Mouse (Mus musculus): ENCODE data around the gene Prtn3. TPM values are rescaled to one million over a fixed set of nuclear protein-coding genes. Genes with fewer than 3 reads are reported as not detected.

The Prtn3 gene
- total and polyA plus RNA-seq, 3 experiments: 0.55 to 1.2 (median 0.84) TPM

DNA sequence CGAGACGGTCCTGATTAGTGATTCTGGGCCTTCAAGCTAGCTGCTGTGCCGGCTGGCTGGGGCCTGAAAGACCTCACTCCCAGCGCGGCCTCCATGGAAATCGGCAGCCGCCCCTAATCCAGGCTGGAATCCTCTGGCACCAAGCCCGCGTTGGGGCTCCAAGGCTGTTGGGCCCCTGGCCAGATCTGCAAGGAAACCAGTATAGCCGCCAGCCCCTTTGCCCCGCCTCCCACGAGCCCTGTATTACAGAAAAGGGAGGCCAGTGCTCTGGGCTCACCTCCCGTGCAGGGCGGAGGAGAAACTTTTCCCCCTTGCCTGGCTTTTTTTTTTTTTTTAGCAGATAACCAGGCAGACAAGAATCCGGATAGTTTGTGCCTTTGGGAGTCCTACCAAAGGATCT, 20.9 kb upstream of the Prtn3 start:
- Histone ChIP-seq H3K4me1 (ENCODE audit: control insufficient read depth, insufficient read depth, low read length) (peaks cover 42% of the 10 kb centered on the region), H3K9ac (ENCODE audit: low read depth, low read length) (peak overlapping the region; percentile 53), H3K4me3 (peak overlapping the region; percentile 56), H3K36me3 (ENCODE audit: control insufficient read depth, insufficient read depth, low read length) (peaks cover 8% of the 10 kb centered on the region; the same call in 1 of the 2 replicates), H3K79me2 (replicated peaks; ENCODE audit: control insufficient read depth, insufficient read depth, low read length) (peaks cover 3% of the 10 kb centered on the region), H3K27ac (peak overlapping the region; percentile 97), H3K27me3 (ENCODE audit: control insufficient read depth, insufficient read depth, low read length) (no peaks in the 10 kb centered on the region)
- intact Hi-C loops (cut with DNase I): loop anchor here (5.0 kb wide), 2 partner anchors 184 to 314 kb away; partner anchors contain the start of genes Cirbp and Polr2e
- WGBS: 2% methylated on average over 15 of the region's 15 CpGs
- TF ChIP-seq CTCF (IDR thresholded peaks at IDR 0.05): no peak
- TF ChIP-seq EP300 (IDR thresholded peaks at IDR 0.05; ENCODE audit: insufficient read depth, low read depth, low read length): 0 out of 2 replicates have a peak, but pooled peaks have one; percentile 9
- peak; percentile 19; the same call in 1 of the 2 replicates for TF ChIP-seq POLR2A (IDR thresholded peaks at IDR 0.05; ENCODE audit: insufficient read depth, low read depth, low read length)
- DNase-seq: peak; percentile 96

GRCm38 (mm10) chr10:79853860-79854795, 20.1 kb upstream of the Prtn3 start, which contains the start of gene Ptbp1:
Gene Ptbp1, plus strand, starts transcription at chr10:79854427.
- WGBS: under 1% methylated on average over 72 of the region's 75 CpGs
- peak within 1 kb of the TSS; percentile 97 for H3K4me3 ChIP-seq
- peak within 1 kb of the TSS; percentile 99 for H3K27ac ChIP-seq
- H3K79me2 ChIP-seq (replicated peaks; ENCODE audit: control insufficient read depth, insufficient read depth, low read length): peaks cover 3% of the 10 kb centered on the region
- no peaks in the 10 kb centered on the region for H3K27me3 ChIP-seq (ENCODE audit: control insufficient read depth, insufficient read depth, low read length)
- H3K4me1 ChIP-seq (ENCODE audit: control insufficient read depth, insufficient read depth, low read length): peaks cover 47% of the 10 kb centered on the region
- peak; percentile 97 to 99 for DNase-seq
- TF ChIP-seq POLR2A (IDR thresholded peaks at IDR 0.05; ENCODE audit: insufficient read depth, low read depth, low read length) (peak; percentile 91), CTCF (IDR thresholded peaks at IDR 0.05) (no peak), EP300 (IDR thresholded peaks at IDR 0.05; ENCODE audit: insufficient read depth, low read depth, low read length) (peak; percentile 84)
- peaks cover 8% of the 10 kb centered on the region; the same call in 1 of the 2 replicates for H3K36me3 ChIP-seq (ENCODE audit: control insufficient read depth, insufficient read depth, low read length)
- peak within 1 kb of the TSS; percentile 85 for H3K9ac ChIP-seq (ENCODE audit: low read depth, low read length)
- intact Hi-C loops (cut with DNase I): loop anchor here (5.0 kb wide), 2 partner anchors 183 to 313 kb away; partner anchors contain the start of genes Cirbp and Polr2e

DNA sequence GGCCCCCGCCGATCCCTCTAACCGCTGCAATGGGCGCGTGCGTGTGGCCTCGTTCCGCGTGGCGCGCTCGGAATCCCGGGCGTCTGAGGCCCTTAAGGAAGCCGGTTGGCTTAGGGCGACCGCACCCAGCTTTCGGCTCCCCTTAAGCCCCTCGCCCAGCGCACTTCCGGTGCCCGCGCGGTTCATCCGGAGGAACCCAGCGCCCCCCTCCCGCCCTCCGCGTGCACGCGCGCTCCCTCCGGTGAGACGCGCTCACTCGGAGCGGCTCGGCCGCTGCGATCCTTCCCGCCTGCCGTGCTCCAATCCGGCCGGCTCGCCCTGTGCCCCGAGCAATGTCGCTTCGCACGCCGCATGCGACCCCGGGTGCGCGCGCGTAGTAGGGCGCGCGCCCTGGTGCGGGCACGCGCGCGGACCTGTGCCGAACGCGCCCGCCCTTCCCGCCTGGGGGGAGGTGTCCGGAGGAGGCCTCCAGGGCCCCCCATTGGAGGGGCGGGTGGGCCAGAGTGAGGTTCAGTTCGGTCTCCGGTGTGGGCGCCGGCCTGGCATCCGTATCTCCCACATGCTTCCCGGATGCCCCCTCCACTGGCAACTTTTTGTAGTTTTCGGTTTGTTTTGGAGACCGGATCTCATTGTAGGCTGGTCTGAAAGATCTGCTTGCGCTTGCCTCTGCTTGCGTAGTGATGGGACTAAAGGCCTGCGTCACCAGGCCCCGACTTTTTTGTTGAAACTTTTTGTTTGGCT, 19.3 kb upstream of the Prtn3 start:
- peak overlapping the region; percentile 97 for H3K4me3 ChIP-seq
- peaks cover 3% of the 10 kb centered on the region for H3K79me2 ChIP-seq (replicated peaks; ENCODE audit: control insufficient read depth, insufficient read depth, low read length)
- DNase-seq: peak in 1 of 2 experiments; percentile 83
- H3K27ac ChIP-seq: peak overlapping the region; percentile 99
- no peaks in the 10 kb centered on the region for H3K27me3 ChIP-seq (ENCODE audit: control insufficient read depth, insufficient read depth, low read length)
- intact Hi-C loops (cut with DNase I): loop anchor here (5.0 kb wide), 2 partner anchors 182 to 312 kb away; partner anchors contain the start of genes Cirbp and Polr2e
- WGBS: under 1% methylated on average over 83 of the region's 83 CpGs
- TF ChIP-seq CTCF (IDR thresholded peaks at IDR 0.05): no peak
- TF ChIP-seq POLR2A (IDR thresholded peaks at IDR 0.05; ENCODE audit: insufficient read depth, low read depth, low read length): no peak
- no peak for TF ChIP-seq EP300 (IDR thresholded peaks at IDR 0.05; ENCODE audit: insufficient read depth, low read depth, low read length)
- H3K4me1 ChIP-seq (ENCODE audit: control insufficient read depth, insufficient read depth, low read length): peaks cover 52% of the 10 kb centered on the region
- H3K9ac ChIP-seq (ENCODE audit: low read depth, low read length): peak overlapping the region; percentile 85
- H3K36me3 ChIP-seq (ENCODE audit: control insufficient read depth, insufficient read depth, low read length): peaks cover 8% of the 10 kb centered on the region; the same call in 1 of the 2 replicates

DNA sequence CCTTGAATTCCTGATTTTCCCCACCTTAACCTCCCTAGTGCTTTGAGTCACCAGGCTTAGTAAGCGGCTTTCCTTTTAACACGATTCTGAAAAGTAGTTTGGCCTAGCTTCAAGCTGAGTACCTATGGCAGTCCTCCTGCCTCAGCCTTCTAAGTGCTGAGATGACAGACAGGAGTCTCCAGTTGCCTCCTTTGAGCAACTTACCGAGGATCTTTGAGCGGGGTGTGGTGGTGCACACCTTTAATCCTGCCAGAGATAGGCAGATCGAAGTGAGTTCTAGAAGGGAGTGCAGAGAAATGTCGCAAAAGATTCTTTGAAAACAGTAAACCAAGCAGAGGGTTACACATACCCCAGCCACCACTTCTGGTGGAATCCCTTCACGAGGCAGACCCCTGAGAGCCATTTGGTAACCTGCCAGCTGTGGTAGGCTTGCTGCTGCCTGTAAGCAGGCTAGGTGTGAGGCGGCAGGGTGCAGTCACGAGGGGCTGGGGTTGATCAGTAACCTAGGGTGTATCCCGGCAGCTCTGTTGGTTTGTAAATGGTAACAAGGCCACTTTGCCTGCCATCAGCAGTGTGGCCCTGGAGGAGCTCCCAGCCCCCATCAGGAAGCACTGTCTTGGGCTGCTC, 18.6 kb upstream of the Prtn3 start:
- 3% methylated on average over 10 of the region's 10 CpGs for WGBS
- peaks cover 8% of the 10 kb centered on the region; the same call in 1 of the 2 replicates for H3K36me3 ChIP-seq (ENCODE audit: control insufficient read depth, insufficient read depth, low read length)
- H3K27me3 ChIP-seq (ENCODE audit: control insufficient read depth, insufficient read depth, low read length): no peaks in the 10 kb centered on the region
- H3K4me3 ChIP-seq: peak overlapping the region; percentile 97
- H3K9ac ChIP-seq (ENCODE audit: low read depth, low read length): peak overlapping the region; percentile 85
- H3K79me2 ChIP-seq (replicated peaks; ENCODE audit: control insufficient read depth, insufficient read depth, low read length): peaks cover 7% of the 10 kb centered on the region
- H3K27ac ChIP-seq: peak overlapping the region; percentile 99
- intact Hi-C loops (cut with DNase I): loop anchor here (2.0 kb wide), 1 partner anchor 27 kb away; no protein-coding TSS in a partner anchor
- DNase-seq: peak; percentile 46 to 48
- no peak for TF ChIP-seq CTCF (IDR thresholded peaks at IDR 0.05)
- no peak for TF ChIP-seq POLR2A (IDR thresholded peaks at IDR 0.05; ENCODE audit: insufficient read depth, low read depth, low read length)
- no peak for TF ChIP-seq EP300 (IDR thresholded peaks at IDR 0.05; ENCODE audit: insufficient read depth, low read depth, low read length)
- peaks cover 50% of the 10 kb centered on the region for H3K4me1 ChIP-seq (ENCODE audit: control insufficient read depth, insufficient read depth, low read length)

DNA sequence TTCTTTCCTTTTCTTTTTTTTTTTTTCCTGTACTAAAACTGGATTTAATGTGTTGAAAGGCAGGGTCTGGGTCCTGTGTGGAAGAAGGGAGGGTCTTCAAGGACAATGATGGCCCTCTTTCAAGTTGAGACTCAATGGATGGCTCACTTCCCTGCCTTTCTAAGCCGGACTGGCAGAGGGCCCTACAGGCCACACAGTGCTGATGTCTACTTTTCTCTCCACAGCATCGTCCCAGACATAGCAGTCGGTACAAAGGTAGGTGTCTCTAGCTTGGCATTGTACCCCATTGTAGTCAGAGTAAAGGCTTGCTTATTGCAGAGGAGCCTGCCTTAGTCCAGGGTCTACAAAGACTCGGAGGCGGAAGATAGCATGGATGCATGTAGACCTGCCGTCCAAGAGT, 18.0 kb upstream of the Prtn3 start:
- peak overlapping the region; percentile 61 for H3K27ac ChIP-seq
- TF ChIP-seq POLR2A (IDR thresholded peaks at IDR 0.05; ENCODE audit: insufficient read depth, low read depth, low read length) (no peak), EP300 (IDR thresholded peaks at IDR 0.05; ENCODE audit: insufficient read depth, low read depth, low read length) (no peak), CTCF (IDR thresholded peaks at IDR 0.05) (no peak)
- peaks cover 49% of the 10 kb centered on the region for H3K4me1 ChIP-seq (ENCODE audit: control insufficient read depth, insufficient read depth, low read length)
- no peak for DNase-seq
- intact Hi-C loops (cut with DNase I): loop anchor here (2.0 kb wide), 1 partner anchor 27 kb away; no protein-coding TSS in a partner anchor
- peaks cover 8% of the 10 kb centered on the region; the same call in 1 of the 2 replicates for H3K36me3 ChIP-seq (ENCODE audit: control insufficient read depth, insufficient read depth, low read length)
- peak overlapping the region; percentile 97 for H3K4me3 ChIP-seq
- peak overlapping the region; percentile 19 for H3K9ac ChIP-seq (ENCODE audit: low read depth, low read length)
- H3K79me2 ChIP-seq (replicated peaks; ENCODE audit: control insufficient read depth, insufficient read depth, low read length): peaks cover 7% of the 10 kb centered on the region
- no peaks in the 10 kb centered on the region for H3K27me3 ChIP-seq (ENCODE audit: control insufficient read depth, insufficient read depth, low read length)
- WGBS: 9% methylated on average over 6 of the region's 6 CpGs
